Mouse (Mus musculus) lung, embryonic 14.5 days (tissue): ENCODE results near the gene Esp15. TPM values are rescaled to one million over a fixed set of nuclear protein-coding genes. Genes with fewer than 3 reads are reported as not detected.
"Not testable (repeated sequence)": the region's sequence is repeated elsewhere in the genome, so short reads cannot be mapped to it uniquely, and the experiment has no call there.

Experiments used
- ATAC-seq: fragments of 200-750 bp; cut with Nextera tagmentation; 2 replicates; pipeline ENCODE4 v1.8.0; 2017; ENCODE audit warnings: mild to moderate bottlenecking, moderate TSS enrichment, moderate library complexity; ENCODE audit not compliant: insufficient read depth
- DNase-seq: peaks from one replicate; pipeline ENCODE4 v3.0.0-alpha.2; 2015
- H3K27ac ChIP-seq: fragments of 300-500 bp; sonication (generic); 2 replicates; pipeline ENCODE4 v1.5.1; 2014; ENCODE audit warnings: low read depth, mild to moderate bottlenecking, moderate library complexity
- H3K27me3 ChIP-seq: fragments of 300-500 bp; sonication (generic); 2 replicates; pipeline ENCODE4 v1.6.1; 2014; ENCODE audit warnings: low read length, control low read depth; ENCODE audit not compliant: insufficient read depth
- H3K36me3 ChIP-seq: fragments of 300-500 bp; sonication (generic); 2 replicates; pipeline ENCODE4 v1.6.1; 2014; ENCODE audit warnings: control low read depth; ENCODE audit not compliant: insufficient read depth
- H3K4me1 ChIP-seq: fragments of 300-500 bp; sonication (generic); 2 replicates; pipeline ENCODE4 v1.6.1; 2014; ENCODE audit warnings: antibody characterized with exemption, control low read depth; ENCODE audit not compliant: insufficient read depth
- H3K4me2 ChIP-seq: fragments of 300-500 bp; sonication (generic); 2 replicates; pipeline ENCODE4 v1.6.1; 2014; ENCODE audit warnings: mild to moderate bottlenecking
- H3K4me3 ChIP-seq: fragments of 300-500 bp; sonication (generic); 2 replicates; pipeline ENCODE4 v1.5.1; 2014; ENCODE audit warnings: low read depth, low read length
- H3K9ac ChIP-seq: fragments of 300-500 bp; sonication (generic); 2 replicates; pipeline ENCODE4 v1.6.1; 2014
- H3K9me3 ChIP-seq: fragments of 300-500 bp; sonication (generic); 2 replicates; pipeline ENCODE4 v1.6.1; 2016; ENCODE audit warnings: low read depth, low read length, control low read depth
- CTCF ChIP-seq: IDR thresholded peaks from 2 replicates; pipeline ENCODE4 v1.5.1; 2016; ENCODE audit warnings: antibody characterized with exemption, low read depth
- WGBS: fragments of 180-500 bp; shearing (Covaris S2); extraction: QIAGEN DNeasy Blood & Tissue Kit; methylation state at CpG from one replicate; pipeline ENCODE4 v1.1.7; 2014; 5-methylcytosine and 5-hydroxymethylcytosine counted together
- polyA plus RNA-seq: library from polyadenylated mRNA; unstranded; fragments of >200 nt; fragmentation: Nextera tagmentation; extraction: Ambion mirVana; gene quantifications from 2 replicates; pipeline ENCODE4 v1.2.1, GENCODE M21; 2014

The Esp15 gene
- not detected in 2 replicates for polyA plus RNA-seq

DNA sequence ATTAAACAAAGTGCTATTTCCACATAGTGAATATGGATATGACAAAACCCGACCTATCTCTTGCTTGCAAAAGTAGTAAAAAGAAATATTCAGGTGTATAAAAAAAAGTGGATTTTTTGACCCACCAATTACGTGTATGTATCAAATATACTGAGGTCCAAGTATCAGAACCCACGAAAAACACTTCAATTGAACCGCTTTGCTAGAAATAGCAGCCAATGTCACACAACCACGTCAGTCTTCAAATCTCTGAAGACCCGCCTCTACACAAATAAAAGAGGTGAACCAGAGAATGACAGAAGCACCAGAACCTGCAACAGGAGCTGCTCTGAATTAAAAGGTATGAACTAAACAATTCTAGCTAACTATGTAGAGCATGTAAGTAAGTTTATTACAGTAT lies at the start of gene Esp15:
Esp15 (plus strand) TSS at position 301 of the 400 bp plus-strand sequence.
- not testable (repeated sequence) for ATAC-seq, H3K4me3 ChIP-seq, H3K9me3 ChIP-seq, H3K27me3 ChIP-seq, H3K4me2 ChIP-seq, H3K36me3 ChIP-seq, DNase-seq, H3K9ac ChIP-seq, H3K27ac ChIP-seq, H3K4me1 ChIP-seq
- 61% methylated on average over 6 of the region's 6 CpGs for WGBS

DNA sequence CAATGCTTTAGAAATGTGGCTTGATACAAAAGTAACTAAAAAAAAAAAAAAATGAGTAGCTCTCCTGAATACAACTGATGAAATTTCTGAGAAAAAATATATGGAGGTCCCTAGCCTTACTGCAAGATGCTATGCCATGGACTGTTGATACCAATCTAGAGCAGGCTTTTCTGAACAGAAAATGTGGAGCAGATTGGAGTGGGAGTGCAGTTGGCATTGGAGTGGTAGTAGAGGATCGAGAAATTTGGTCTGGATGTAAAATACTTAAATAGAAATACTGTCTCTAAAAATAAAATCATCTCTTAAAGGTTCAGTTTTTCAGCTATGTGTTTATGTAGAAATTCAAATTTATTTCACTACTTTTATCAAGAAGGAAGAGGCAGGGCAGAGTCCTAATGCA lies 49.2 kb upstream of the Esp15 start:
- H3K4me1 ChIP-seq = no peaks in the 10 kb centered on the region
- H3K4me3 ChIP-seq = no peak overlapping the region
- H3K36me3 ChIP-seq = no peaks in the 10 kb centered on the region
- TF ChIP-seq CTCF = no peak
- DNase-seq (no peak), ATAC-seq (no peak)
- no peak overlapping the region for H3K27ac ChIP-seq
- 38% methylated on average over 1 of the region's 1 CpGs for WGBS
- H3K9ac ChIP-seq = no peak overlapping the region
- H3K27me3 ChIP-seq = no peaks in the 10 kb centered on the region
- no peak overlapping the region for H3K4me2 ChIP-seq
- H3K9me3 ChIP-seq = no peaks in the 10 kb centered on the region

Other genes starting within 250 kb of the Esp15 start
- gene Esp18, start 234.6 kb upstream of the Esp15 start, polyA plus RNA-seq = not detected in 2 replicates
- gene Esp16, start 104.8 kb upstream of the Esp15 start, polyA plus RNA-seq = not detected in 2 replicates